In genomic region chr13:95609088-95609420, GRCm38 (mm10) we compare ENCODE assay signal across 27 mouse cellular contexts.
"Had no signal": no experiment of that assay in that cellular context is flagged by ENCODE, and none has a peak within 500 bp of the region (broad histone marks: within the 10 kb centered on the region; RNA-seq: fewer than 3 reads in every experiment).

No protein-coding gene starts in this region.

- ATAC-seq: hindbrain, embryonic 16.5 days; inflammation-experienced regulatory T-cells, adult 6 months; intestine, embryonic 15.5 days had no signal

- DNase-seq: gastrocnemius, postnatal 14 days; gastrocnemius, postnatal 36 days; heart, adult 11 months; heart, adult 2 months; heart, postnatal 10 days; heart, postnatal 4 days; kidney, adult 11 months; kidney, adult 2 months; kidney, adult 9 months; kidney, postnatal 14 days; kidney, postnatal 36 days; layer of hippocampus, adult 9-11 months; layer of hippocampus, postnatal 36 days; left cerebral cortex, postnatal 4 days had no signal

- H3K9me3 ChIP-seq: heart, embryonic 10.5 days; heart, embryonic 12.5 days; hindbrain, embryonic 10.5 days; hindbrain, embryonic 12.5 days; intestine, embryonic 15.5 days; limb, embryonic 13.5 days; limb, embryonic 15.5 days had no signal

- H3K4me3 ChIP-seq: heart, adult 2 months; heart, embryonic 10.5 days; heart, embryonic 12.5 days; hindbrain, embryonic 10.5 days; hindbrain, embryonic 12.5 days; intestine, embryonic 15.5 days; kidney, embryonic 15.5 days; limb, embryonic 13.5 days; limb, embryonic 15.5 days had no signal

- H3K27ac ChIP-seq: heart, adult 2 months; heart, embryonic 10.5 days; hindbrain, embryonic 10.5 days; hindbrain, embryonic 12.5 days; hindbrain, embryonic 14.5 days; intestine, embryonic 15.5 days; kidney, embryonic 15.5 days; kidney, postnatal 0 days; limb, embryonic 13.5 days; limb, embryonic 15.5 days; liver, embryonic 14.5 days had no signal

- H3K27me3 ChIP-seq: heart, embryonic 12.5 days; hindbrain, embryonic 12.5 days; intestine, embryonic 15.5 days; kidney, embryonic 15.5 days; limb, embryonic 13.5 days; limb, embryonic 15.5 days had no signal

- H3K9ac ChIP-seq: heart, embryonic 12.5 days; hindbrain, embryonic 12.5 days; hindbrain, embryonic 14.5 days; intestine, embryonic 15.5 days; kidney, embryonic 15.5 days; limb, embryonic 13.5 days; limb, embryonic 15.5 days had no signal

- H3K4me2 ChIP-seq: heart, embryonic 12.5 days; hindbrain, embryonic 12.5 days; hindbrain, embryonic 14.5 days; intestine, embryonic 15.5 days; kidney, embryonic 15.5 days; limb, embryonic 13.5 days; limb, embryonic 15.5 days had no signal

- H3K4me1 ChIP-seq: hindbrain, embryonic 12.5 days; intestine, embryonic 15.5 days had no signal
